16 mouse cellular contexts compared by ENCODE assay signal in the genomic region with DNA sequence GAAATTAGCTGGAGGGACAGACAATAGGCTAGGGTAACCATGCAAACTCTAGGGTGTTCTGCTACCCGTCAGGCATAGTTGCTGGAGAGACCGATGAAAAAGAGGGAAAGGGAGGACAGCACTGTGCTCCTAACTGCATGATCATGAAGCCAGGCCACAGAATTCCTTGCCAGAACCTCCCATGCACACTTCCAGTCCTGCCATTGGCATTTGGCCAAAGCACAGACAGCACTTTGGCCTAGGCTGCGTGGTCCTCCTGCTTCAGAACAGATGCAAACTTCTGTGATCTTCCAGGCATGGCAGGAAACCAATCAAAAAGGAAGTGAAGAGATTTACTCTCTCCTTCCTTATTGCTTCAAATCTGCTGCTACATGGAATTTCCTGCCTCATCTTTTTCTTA. TPM values are rescaled to one million over a fixed set of nuclear protein-coding genes. Genes with fewer than 3 reads are reported as not detected.
DNase-seq lines count a peak whose midpoint lies in the region; ATAC-seq and TF ChIP-seq lines count a peak whose summit lies in the region.
"Had no signal": no experiment of that assay in that cellular context is flagged by ENCODE, and none has a peak within 500 bp of the region (broad histone marks: within the 10 kb centered on the region; RNA-seq: fewer than 3 reads in every experiment).

No protein-coding gene starts in this region.

- H3K27me3 ChIP-seq in liver, adult 2 months (ENCODE audit: control insufficient read depth, insufficient read depth, low read length): no peaks in the 10 kb centered on the region
- no peaks in the 10 kb centered on the region for H3K27me3 ChIP-seq in liver, embryonic 12.5 days (replicated peaks)
- no peaks in the 10 kb centered on the region for H3K27me3 ChIP-seq in heart, embryonic 10.5 days (ENCODE audit: insufficient read depth, poor library complexity, severe bottlenecking)
- H3K27me3 ChIP-seq: embryonic facial prominence, embryonic 13.5 days had no signal

- H3K4me2 ChIP-seq in liver, embryonic 12.5 days: no peak overlapping the region
- H3K4me2 ChIP-seq: embryonic facial prominence, embryonic 13.5 days; hindbrain, embryonic 14.5 days had no signal

- peak; percentile 58 to 72 for DNase-seq in cerebellum, postnatal 10 days
- DNase-seq in cerebellum, adult 11 months: no peak
- DNase-seq in liver, adult 2 months (ENCODE audit: extremely low read depth, low read depth, low spot score): peak; percentile 13
- peak; percentile 75 for DNase-seq in heart, embryonic 10.5 days (ENCODE audit: low spot score)
- peak; percentile 34 to 35 for DNase-seq in kidney, postnatal 25 days
- DNase-seq in spleen, postnatal 10 days (ENCODE audit: low spot score in 2 of 2): no peak
- DNase-seq: cerebellum, adult 11-12 months; thymus, postnatal 25 days had no signal

- H3K79me2 ChIP-seq in liver, adult 2 months (ENCODE audit: control insufficient read depth, insufficient read depth, low read length): no peaks in the 10 kb centered on the region

- H3K36me3 ChIP-seq in liver, adult 2 months (ENCODE audit: control insufficient read depth, insufficient read depth, low read length): no peaks in the 10 kb centered on the region
- no peaks in the 10 kb centered on the region for H3K36me3 ChIP-seq in liver, embryonic 12.5 days
- H3K36me3 ChIP-seq in heart, embryonic 10.5 days: no peaks in the 10 kb centered on the region
- H3K36me3 ChIP-seq: embryonic facial prominence, embryonic 13.5 days; G1E had no signal

- H3K9me3 ChIP-seq in liver, embryonic 12.5 days (replicated peaks): no peaks in the 10 kb centered on the region
- H3K9me3 ChIP-seq in heart, embryonic 10.5 days: no peaks in the 10 kb centered on the region
- H3K9me3 ChIP-seq: embryonic facial prominence, embryonic 13.5 days; G1E had no signal

- WGBS in liver, adult 2 months: 61% methylated on average over 3 of the region's 3 CpGs
- 46% methylated on average over 3 of the region's 3 CpGs for WGBS in liver, embryonic 12.5 days (ENCODE audit: insufficient replicate concordance)
- 63% methylated on average over 3 of the region's 3 CpGs for WGBS in heart, embryonic 10.5 days

- H3K4me3 ChIP-seq in liver, adult 2 months (ENCODE audit: insufficient read depth, low read depth, low read length): no peak overlapping the region
- H3K4me3 ChIP-seq in liver, embryonic 12.5 days: no peak overlapping the region
- no peak overlapping the region for H3K4me3 ChIP-seq in heart, embryonic 10.5 days
- H3K4me3 ChIP-seq: embryonic facial prominence, embryonic 13.5 days; left cerebral cortex, adult 2 months had no signal

- no peak overlapping the region for H3K27ac ChIP-seq in liver, adult 2 months (replicated peaks; ENCODE audit: insufficient read depth, low read depth, low read length)
- no peak overlapping the region for H3K27ac ChIP-seq in liver, embryonic 12.5 days
- no peak overlapping the region for H3K27ac ChIP-seq in heart, embryonic 10.5 days
- H3K27ac ChIP-seq: embryonic facial prominence, embryonic 13.5 days; hindbrain, embryonic 14.5 days; left cerebral cortex, adult 2 months had no signal

- H3K9ac ChIP-seq in liver, adult 2 months (ENCODE audit: low read depth, low read length): no peak overlapping the region
- H3K9ac ChIP-seq in liver, embryonic 12.5 days: no peak overlapping the region
- H3K9ac ChIP-seq: embryonic facial prominence, embryonic 13.5 days; hindbrain, embryonic 14.5 days had no signal

- no peak for TF ChIP-seq POLR2A in liver, adult 2 months (IDR thresholded peaks at IDR 0.05; ENCODE audit: extremely low read depth, insufficient read depth, low read length)

- H3K4me1 ChIP-seq in liver, adult 2 months (ENCODE audit: control insufficient read depth, insufficient read depth, low read length): no peaks in the 10 kb centered on the region
- H3K4me1 ChIP-seq in liver, embryonic 12.5 days: no peaks in the 10 kb centered on the region
- no peaks in the 10 kb centered on the region for H3K4me1 ChIP-seq in heart, embryonic 10.5 days
- H3K4me1 ChIP-seq: embryonic facial prominence, embryonic 13.5 days had no signal

- ATAC-seq in liver, embryonic 12.5 days: no peak
- no peak for ATAC-seq in megakaryocyte progenitor cell, adult 5-6 weeks (replicated peaks; ENCODE audit: poor library complexity)

- no peak for TF ChIP-seq CTCF in liver, adult 2 months (IDR thresholded peaks at IDR 0.05; ENCODE audit: low read depth, low read length)

RNA-seq across cellular contexts. Expression of gene Olfr149, which starts 2.0 kb away (rescaled TPM):
- total RNA-seq in liver, adult 2 months (2014; rRNA removed): not detected in 2 replicates
- not detected in 2 replicates for polyA plus RNA-seq in liver, adult 2 months (2012; rRNA removed)
- not detected in 2 replicates for polyA plus RNA-seq in liver, embryonic 12.5 days (2016; fragmentation: Nextera tagmentation; extraction: Ambion mirVana)
- polyA plus RNA-seq in heart, embryonic 10.5 days (2016; fragmentation: Nextera tagmentation; extraction: Ambion mirVana): not detected in 2 replicates
- not detected in 2 replicates for total RNA-seq in megakaryocyte progenitor cell, adult 5-6 weeks (2015)
- total RNA-seq in megakaryocyte progenitor cell, adult 5-6 weeks (2017): not detected in 2 replicates
- total RNA-seq: adrenal gland, adult 18-20 months; G1E; left cerebral cortex, adult 2 months had no signal
- polyA plus RNA-seq: embryonic facial prominence, embryonic 13.5 days; G1E; hindbrain, embryonic 14.5 days; small intestine, adult 2 months had no signal

RNA-seq across cellular contexts. Expression of gene Olfr965, which starts 2.2 kb away (rescaled TPM):
- total RNA-seq in liver, adult 2 months (2014; rRNA removed): not detected in 2 replicates
- not detected in 2 replicates for polyA plus RNA-seq in liver, adult 2 months (2012; rRNA removed)
- not detected in 2 replicates for polyA plus RNA-seq in liver, embryonic 12.5 days (2016; fragmentation: Nextera tagmentation; extraction: Ambion mirVana)
- polyA plus RNA-seq in heart, embryonic 10.5 days (2016; fragmentation: Nextera tagmentation; extraction: Ambion mirVana): not detected in 2 replicates
- total RNA-seq in megakaryocyte progenitor cell, adult 5-6 weeks (2015): not detected in 2 replicates
- not detected in 2 replicates for total RNA-seq in megakaryocyte progenitor cell, adult 5-6 weeks (2017)
- total RNA-seq: adrenal gland, adult 18-20 months; G1E; left cerebral cortex, adult 2 months had no signal
- polyA plus RNA-seq: embryonic facial prominence, embryonic 13.5 days; G1E; hindbrain, embryonic 14.5 days; small intestine, adult 2 months had no signal

RNA-seq across cellular contexts. Expression of gene Olfr150, which starts 21.8 kb away (rescaled TPM):
- total RNA-seq in liver, adult 2 months (2014; rRNA removed): not detected in 2 replicates
- not detected in 2 replicates for polyA plus RNA-seq in liver, adult 2 months (2012; rRNA removed)
- not detected in 2 replicates for polyA plus RNA-seq in liver, embryonic 12.5 days (2016; fragmentation: Nextera tagmentation; extraction: Ambion mirVana)
- not detected in 2 replicates for polyA plus RNA-seq in heart, embryonic 10.5 days (2016; fragmentation: Nextera tagmentation; extraction: Ambion mirVana)
- not detected in 2 replicates for total RNA-seq in megakaryocyte progenitor cell, adult 5-6 weeks (2015)
- not detected in 2 replicates for total RNA-seq in megakaryocyte progenitor cell, adult 5-6 weeks (2017)
- total RNA-seq: adrenal gland, adult 18-20 months; left cerebral cortex, adult 2 months had no signal
- polyA plus RNA-seq: embryonic facial prominence, embryonic 13.5 days; G1E; hindbrain, embryonic 14.5 days; small intestine, adult 2 months had no signal

RNA-seq across cellular contexts. Expression of gene Olfr967, which starts 37.1 kb away (rescaled TPM):
- total RNA-seq in liver, adult 2 months (2014; rRNA removed): not detected in 2 replicates
- not detected in 2 replicates for polyA plus RNA-seq in liver, adult 2 months (2012; rRNA removed)
- polyA plus RNA-seq in liver, embryonic 12.5 days (2016; fragmentation: Nextera tagmentation; extraction: Ambion mirVana): not detected in 2 replicates
- not detected in 2 replicates for polyA plus RNA-seq in heart, embryonic 10.5 days (2016; fragmentation: Nextera tagmentation; extraction: Ambion mirVana)
- total RNA-seq in megakaryocyte progenitor cell, adult 5-6 weeks (2015): not detected in 2 replicates
- total RNA-seq in megakaryocyte progenitor cell, adult 5-6 weeks (2017): not detected in 2 replicates
- total RNA-seq: adrenal gland, adult 18-20 months; left cerebral cortex, adult 2 months had no signal
- polyA plus RNA-seq: embryonic facial prominence, embryonic 13.5 days; G1E; hindbrain, embryonic 14.5 days; small intestine, adult 2 months had no signal

RNA-seq across cellular contexts. Expression of gene Olfr963, which starts 42.0 kb away (rescaled TPM):
- not detected in 2 replicates for total RNA-seq in liver, adult 2 months (2014; rRNA removed)
- polyA plus RNA-seq in liver, adult 2 months (2012; rRNA removed): not detected in 2 replicates
- polyA plus RNA-seq in liver, embryonic 12.5 days (2016; fragmentation: Nextera tagmentation; extraction: Ambion mirVana): not detected in 2 replicates
- polyA plus RNA-seq in heart, embryonic 10.5 days (2016; fragmentation: Nextera tagmentation; extraction: Ambion mirVana): not detected in 2 replicates
- total RNA-seq in megakaryocyte progenitor cell, adult 5-6 weeks (2015): not detected in 2 replicates
- total RNA-seq in megakaryocyte progenitor cell, adult 5-6 weeks (2017): not detected in 2 replicates
- total RNA-seq: adrenal gland, adult 18-20 months; G1E; left cerebral cortex, adult 2 months had no signal
- polyA plus RNA-seq: embryonic facial prominence, embryonic 13.5 days; G1E; hindbrain, embryonic 14.5 days; small intestine, adult 2 months had no signal

Comparison
In these comparisons a context has a peak if more than half of its experiments do, and no peak if none do; other contexts are left out.
1. DNase-seq: peak in cerebellum, postnatal 10 days (2 of 2), liver, adult 2 months (single experiment), heart, embryonic 10.5 days (single experiment) and kidney, postnatal 25 days (2 of 2); none in cerebellum, adult 11 months (single experiment) and spleen, postnatal 10 days (0 of 2).